Mouse (Mus musculus) gonadal fat pad, adult 2 months (tissue): Measurements from ENCODE around the gene Mbl1. TPM values are rescaled to one million over a fixed set of nuclear protein-coding genes. Genes with fewer than 3 reads are reported as not detected.

Experiments
- DNase-seq: peaks from one replicate; pipeline ENCODE4 v3.0.0-alpha.2; 2012; ENCODE audit warnings: low read depth
- polyA plus RNA-seq: library from polyadenylated mRNA; depleted of rRNA; stranded (reverse); fragments of >200 nt; gene quantifications from 2 replicates; pipeline ENCODE4 v1.2.3, GENCODE M21; 2012; rRNA removed

Gene Mbl1
- polyA plus RNA-seq, 1 experiment: not detected

GRCm38 (mm10) chr14:41189496-41189895, 38.2 kb downstream of the Mbl1 start:
- DNase-seq: no peak

- no peak for DNase-seq
These were observed 46.9 kb downstream of the Mbl1 start for GRCm38 (mm10) chr14:41198037-41198730.

Other genes with a start within 250 kb of the Mbl1 start
- 100 and 106 TPM in 2 replicates for gene Tspan14, start 184.7 kb upstream of the Mbl1 start, polyA plus RNA-seq
- 62.5 and 66.8 TPM in 2 replicates for gene Fam213a, start 137.7 kb upstream of the Mbl1 start, polyA plus RNA-seq
- 0.19 and 0.22 TPM in 2 replicates for gene Dydc2, start 82.2 kb upstream of the Mbl1 start, polyA plus RNA-seq
- gene Dydc1, start 78.5 kb upstream of the Mbl1 start, polyA plus RNA-seq: 0.22 TPM in 1 of 2 replicates, not detected in the other
- gene Mat1a, start 46.4 kb upstream of the Mbl1 start, polyA plus RNA-seq: 0.49 and 1.2 TPM in 2 replicates
- not detected in 2 replicates for gene Sftpa1, start 19.7 kb upstream of the Mbl1 start, polyA plus RNA-seq
- 0.08 and 0.22 TPM in 2 replicates for gene Sftpd, start 33.7 kb downstream of the Mbl1 start, polyA plus RNA-seq
- gene Gm2832, start 127.3 kb downstream of the Mbl1 start, polyA plus RNA-seq: not detected in 2 replicates
- gene Gm5798, start 197.2 kb downstream of the Mbl1 start, polyA plus RNA-seq: not detected in 2 replicates
- gene Gm7945, start 234.9 kb downstream of the Mbl1 start, polyA plus RNA-seq: not detected in 2 replicates